Mouse (Mus musculus) stomach, postnatal 0 days (tissue): ENCODE measurements around the gene Gm11938.

Experiments used
- CTCF ChIP-seq: IDR thresholded peaks from 2 replicates; pipeline ENCODE4 v1.5.1; 2016; ENCODE audit warnings: antibody characterized with exemption, low read depth, mild to moderate bottlenecking, moderate library complexity
- EP300 ChIP-seq: optimal IDR thresholded peaks from 2 replicates; pipeline ENCODE3; 2016; ENCODE audit warnings: antibody characterized with exemption

- no peak for TF ChIP-seq EP300
- TF ChIP-seq CTCF, result no peak
Measured at GRCm38 (mm10) chr11:99637086-99637485, 34.0 kb upstream of the Gm11938 start.
